Mouse (Mus musculus) liver, embryonic 15.5 days (tissue): ENCODE results near the gene Cyp4f18. TPM values are rescaled to one million over a fixed set of nuclear protein-coding genes. Genes with fewer than 3 reads are reported as not detected.

ENCODE experiments used
- ATAC-seq: fragments of 200-750 bp; cut with Nextera tagmentation; 2 replicates; pipeline ENCODE4 v1.8.0; 2017; ENCODE audit warnings: moderate number of reproducible peaks, mild to moderate bottlenecking, moderate library complexity; ENCODE audit not compliant: insufficient read depth
- H3K27ac ChIP-seq: fragments of 300-500 bp; sonication (generic); replicated peaks from 2 replicates; pipeline ENCODE4 v1.5.1; 2015; ENCODE audit warnings: mild to moderate bottlenecking, inconsistent platforms
- H3K27me3 ChIP-seq: fragments of 300-500 bp; sonication (generic); 2 replicates; pipeline ENCODE4 v1.6.1; 2015; ENCODE audit warnings: mild to moderate bottlenecking, inconsistent platforms
- H3K36me3 ChIP-seq: fragments of 300-500 bp; sonication (generic); replicated peaks from 2 replicates; pipeline ENCODE4 v1.6.1; 2015; ENCODE audit warnings: moderate library complexity, mild to moderate bottlenecking, inconsistent platforms
- H3K4me1 ChIP-seq: fragments of 300-500 bp; sonication (generic); replicated peaks from 2 replicates; pipeline ENCODE4 v1.6.1; 2015; ENCODE audit warnings: inconsistent platforms
- H3K4me2 ChIP-seq: fragments of 300-500 bp; sonication (generic); 2 replicates; pipeline ENCODE4 v1.6.1; 2015; ENCODE audit warnings: moderate library complexity, mild to moderate bottlenecking, inconsistent platforms
- H3K4me3 ChIP-seq: fragments of 300-500 bp; sonication (generic); replicated peaks from 2 replicates; pipeline ENCODE4 v1.5.1; 2015; ENCODE audit warnings: mild to moderate bottlenecking, inconsistent platforms
- H3K9ac ChIP-seq: fragments of 300-500 bp; sonication (generic); 2 replicates; pipeline ENCODE4 v1.6.1; 2015; ENCODE audit warnings: moderate library complexity, mild to moderate bottlenecking, inconsistent platforms
- H3K9me3 ChIP-seq: fragments of 300-500 bp; sonication (generic); replicated peaks from 2 replicates; pipeline ENCODE4 v1.6.1; 2016; ENCODE audit warnings: inconsistent platforms
- WGBS: fragments of 180-500 bp; shearing (Covaris S2); methylation state at CpG from one replicate; pipeline ENCODE4 v1.1.7; 2015; ENCODE audit warnings: mixed read lengths; ENCODE audit not compliant: insufficient replicate concordance; 5-methylcytosine and 5-hydroxymethylcytosine counted together
- polyA plus RNA-seq: library from polyadenylated mRNA; unstranded; fragments of >200 nt; fragmentation: Nextera tagmentation; extraction: Ambion mirVana; gene quantifications from 2 replicates; pipeline ENCODE4 v1.2.1, GENCODE M21; 2015

Cyp4f18 gene
- polyA plus RNA-seq, 1 experiment from 2014 or later = 4.3 TPM

DNA sequence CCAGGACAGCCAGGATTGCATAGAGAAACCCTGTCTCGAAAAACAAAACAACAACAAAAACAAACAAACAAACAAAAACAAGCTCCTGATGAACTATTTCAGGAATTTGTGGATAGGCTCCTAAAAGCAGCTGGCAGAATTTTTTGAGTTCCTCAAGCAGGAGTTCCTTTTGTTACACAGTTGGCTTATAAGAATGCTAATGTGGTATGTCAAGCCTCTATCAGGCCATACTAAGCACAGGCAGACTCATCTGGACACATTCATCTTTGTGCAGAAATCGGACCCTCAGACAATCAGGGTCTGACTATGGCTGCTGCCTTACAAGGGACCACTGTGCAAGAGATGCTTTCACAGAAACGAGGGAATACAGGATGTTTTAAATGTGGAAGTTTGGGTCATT lies 35.2 kb downstream of the Cyp4f18 start:
- Histone ChIP-seq H3K9me3 (no peaks in the 10 kb centered on the region), H3K4me1 (no peaks in the 10 kb centered on the region), H3K4me2 (no peak overlapping the region), H3K36me3 (peaks cover 8% of the 10 kb centered on the region; the same call in 1 of the 2 replicates), H3K9ac (no peak overlapping the region), H3K4me3 (no peak overlapping the region), H3K27me3 (no peaks in the 10 kb centered on the region), H3K27ac (no peak overlapping the region)
- WGBS = 61% methylated on average over 3 of the region's 3 CpGs
- no peak for ATAC-seq

DNA sequence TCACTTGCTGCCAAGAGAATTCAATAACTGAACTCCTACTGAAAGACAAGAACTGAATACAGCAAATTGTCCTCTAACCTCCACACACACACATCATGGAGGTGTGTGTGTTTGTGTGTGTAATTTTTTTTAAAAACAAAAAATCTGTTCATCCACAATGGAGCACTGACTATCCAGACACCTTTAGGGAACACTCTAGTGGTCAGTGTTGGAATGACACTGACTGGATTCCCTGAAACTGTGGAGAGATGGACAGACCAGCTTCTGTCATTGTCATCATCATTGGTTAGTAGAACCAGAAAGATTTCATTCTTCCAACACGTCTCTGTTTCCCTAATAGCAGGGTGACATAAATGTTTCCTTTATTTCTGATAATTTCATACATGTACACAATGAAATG lies 37.5 kb downstream of the Cyp4f18 start:
- H3K36me3 ChIP-seq = peaks cover 31% of the 10 kb centered on the region
- H3K9ac ChIP-seq = no peak overlapping the region
- ATAC-seq = no peak
- no peak overlapping the region for H3K4me3 ChIP-seq
- no peaks in the 10 kb centered on the region for H3K9me3 ChIP-seq
- no peak overlapping the region for H3K4me2 ChIP-seq
- H3K27me3 ChIP-seq = no peaks in the 10 kb centered on the region
- H3K4me1 ChIP-seq = no peaks in the 10 kb centered on the region
- no peak overlapping the region for H3K27ac ChIP-seq
- 49% methylated on average over 1 of the region's 1 CpGs for WGBS

DNA sequence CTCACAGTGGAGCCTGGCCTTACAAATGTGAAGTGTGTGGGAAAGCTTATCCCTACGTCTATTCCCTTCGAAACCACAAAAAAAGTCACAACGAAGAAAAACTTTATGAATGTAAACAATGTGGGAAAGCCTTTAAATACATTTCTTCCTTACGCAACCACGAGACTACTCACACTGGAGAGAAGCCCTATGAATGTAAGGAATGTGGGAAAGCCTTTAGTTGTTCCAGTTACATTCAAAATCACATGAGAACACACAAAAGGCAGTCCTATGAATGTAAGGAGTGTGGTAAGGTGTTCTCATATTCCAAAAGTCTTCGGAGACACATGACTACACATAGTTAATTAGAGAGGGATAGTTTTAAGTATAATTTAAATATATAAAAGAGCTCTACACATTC lies 40.8 kb downstream of the Cyp4f18 start:
- H3K4me3 ChIP-seq = no peak overlapping the region

DNA sequence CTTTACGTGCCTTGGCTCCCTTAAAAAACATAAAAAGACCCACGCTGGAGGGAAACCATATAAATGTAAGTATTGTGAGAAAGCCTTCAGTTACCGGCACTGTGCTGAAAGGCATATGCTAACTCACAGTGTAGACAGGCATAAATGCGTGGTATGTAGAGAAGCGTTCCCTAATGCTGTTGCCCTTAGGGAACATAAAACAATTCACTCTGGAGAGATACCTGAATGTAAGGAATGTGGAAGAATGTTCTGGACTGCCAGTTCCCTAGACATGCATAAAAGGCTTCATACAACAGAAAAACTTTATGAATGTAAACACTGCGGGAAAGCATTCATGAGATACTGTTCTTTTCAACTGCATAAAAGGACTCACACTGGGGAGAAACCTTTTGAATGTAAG lies 41.3 kb downstream of the Cyp4f18 start:
- 89% methylated on average over 6 of the region's 6 CpGs for WGBS
- Histone ChIP-seq H3K27ac (no peak overlapping the region), H3K9ac (no peak overlapping the region), H3K9me3 (0 out of 2 replicates have a peak, but pooled peaks cover 4% of the 10 kb centered on the region), H3K4me1 (no peaks in the 10 kb centered on the region), H3K36me3 (peaks cover 56% of the 10 kb centered on the region), H3K27me3 (no peaks in the 10 kb centered on the region), H3K4me2 (no peak overlapping the region), H3K4me3 (no peak overlapping the region)
- ATAC-seq = no peak

More for the DNA sequence above, 40.8 kb downstream of the Cyp4f18 start:
- H3K27ac ChIP-seq = no peak overlapping the region
- no peak overlapping the region for H3K4me2 ChIP-seq
- no peaks in the 10 kb centered on the region for H3K27me3 ChIP-seq
- 0 out of 2 replicates have a peak, but pooled peaks cover 4% of the 10 kb centered on the region for H3K9me3 ChIP-seq
- H3K9ac ChIP-seq = no peak overlapping the region
- peaks cover 56% of the 10 kb centered on the region for H3K36me3 ChIP-seq
- 85% methylated on average over 6 of the region's 6 CpGs for WGBS
- H3K4me1 ChIP-seq = no peaks in the 10 kb centered on the region
- ATAC-seq = no peak

DNA sequence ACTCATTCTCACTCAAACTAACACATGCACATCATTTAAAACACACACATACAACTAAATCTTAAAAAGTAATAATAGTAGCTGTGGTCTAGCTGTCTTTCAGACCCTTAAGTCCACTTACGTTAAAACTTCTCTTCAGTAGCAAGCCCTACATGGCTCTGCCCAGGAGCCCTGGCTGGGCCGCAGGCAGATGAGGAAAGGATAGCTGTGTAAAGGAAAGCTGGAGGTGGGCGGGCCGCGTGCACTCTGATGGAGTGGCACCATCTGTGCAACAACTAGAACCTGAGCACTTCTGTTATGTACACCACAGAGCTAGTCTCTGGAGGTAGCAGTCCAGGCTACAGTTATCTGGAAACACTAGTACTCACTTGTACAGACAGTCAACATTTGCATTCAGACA lies 42.2 kb downstream of the Cyp4f18 start:
- no peaks in the 10 kb centered on the region for H3K27me3 ChIP-seq
- 88% methylated on average over 5 of the region's 5 CpGs for WGBS

DNA sequence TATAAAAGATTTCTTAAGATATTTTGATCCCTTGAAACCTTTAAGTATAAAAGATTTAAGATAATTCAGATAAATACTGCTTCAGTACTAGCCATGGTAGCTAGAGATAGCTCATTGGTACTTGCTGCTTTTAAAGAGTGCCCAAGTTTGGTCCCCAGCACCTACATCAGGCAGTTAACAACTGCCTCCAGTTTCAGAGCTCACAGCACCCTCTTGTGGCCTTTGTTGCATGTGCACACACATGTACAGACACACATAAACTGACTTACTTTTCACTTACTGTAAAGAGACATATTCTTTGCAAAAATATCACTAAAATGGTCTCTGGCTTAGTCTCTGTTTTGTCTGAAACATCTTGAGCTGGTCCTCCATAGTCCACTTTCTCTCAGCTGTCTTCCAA lies 43.0 kb downstream of the Cyp4f18 start:
- Histone ChIP-seq H3K9ac (no peak overlapping the region), H3K4me2 (no peak overlapping the region), H3K4me3 (no peak overlapping the region), H3K27ac (no peak overlapping the region), H3K4me1 (no peaks in the 10 kb centered on the region), H3K27me3 (no peaks in the 10 kb centered on the region), H3K9me3 (0 out of 2 replicates have a peak, but pooled peaks cover 4% of the 10 kb centered on the region), H3K36me3 (peaks cover 56% of the 10 kb centered on the region)
- no peak for ATAC-seq

More for the DNA sequence above, 42.2 kb downstream of the Cyp4f18 start:
- Histone ChIP-seq H3K9me3 (0 out of 2 replicates have a peak, but pooled peaks cover 4% of the 10 kb centered on the region), H3K4me2 (no peak overlapping the region), H3K9ac (no peak overlapping the region), H3K27ac (no peak overlapping the region), H3K4me3 (no peak overlapping the region), H3K4me1 (no peaks in the 10 kb centered on the region), H3K36me3 (peaks cover 56% of the 10 kb centered on the region)
- ATAC-seq = no peak

DNA sequence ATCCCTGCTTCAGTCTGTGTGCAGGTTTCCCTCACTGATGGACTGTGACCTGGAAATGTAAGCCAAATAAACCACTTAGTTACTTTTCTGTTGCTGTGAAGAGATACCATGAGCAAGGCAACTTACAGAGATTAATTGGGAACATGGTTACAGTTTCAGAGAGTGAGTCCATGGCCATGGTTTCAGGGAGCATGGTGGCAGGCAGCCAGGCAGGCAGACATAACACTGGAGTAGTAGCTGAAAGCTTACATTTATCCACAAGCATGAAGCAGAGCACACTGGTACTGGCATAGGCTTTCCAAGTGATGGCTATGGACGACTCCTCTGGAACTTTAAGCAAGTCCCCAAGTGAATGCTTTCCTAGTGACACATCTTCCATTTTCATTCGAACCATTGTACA lies 44.3 kb downstream of the Cyp4f18 start:
- H3K4me1 ChIP-seq = 0 out of 2 replicates have a peak, but pooled peaks cover 3% of the 10 kb centered on the region
- no peaks in the 10 kb centered on the region for H3K27me3 ChIP-seq
- 0 out of 2 replicates have a peak, but pooled peaks cover 4% of the 10 kb centered on the region for H3K9me3 ChIP-seq
- H3K9ac ChIP-seq = no peak overlapping the region
- no peak overlapping the region for H3K4me2 ChIP-seq
- 62% methylated on average over 2 of the region's 2 CpGs for WGBS
- H3K4me3 ChIP-seq = no peak overlapping the region
- H3K36me3 ChIP-seq = peaks cover 58% of the 10 kb centered on the region
- no peak overlapping the region for H3K27ac ChIP-seq
- no peak for ATAC-seq

DNA sequence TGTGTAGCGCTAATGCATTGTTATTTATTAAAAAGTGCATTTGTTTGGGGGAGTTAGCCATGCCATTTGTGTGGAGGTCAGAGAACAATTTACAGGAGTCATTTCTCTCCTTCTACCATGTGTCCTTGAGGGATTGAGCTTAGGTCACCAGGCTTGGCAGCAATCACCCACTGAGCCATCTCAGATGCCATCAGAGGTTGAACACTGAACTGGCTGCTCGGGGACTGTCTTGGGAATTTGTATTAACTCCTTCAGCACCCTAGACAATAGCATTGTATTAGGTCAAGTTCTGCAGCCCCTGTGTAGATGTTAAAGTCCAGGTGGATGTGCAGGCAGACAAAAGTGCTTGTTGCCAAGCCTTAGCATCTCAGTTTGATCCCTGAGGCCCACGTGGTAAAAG lies 45.4 kb downstream of the Cyp4f18 start:
- Histone ChIP-seq H3K4me1 (peaks cover 3% of the 10 kb centered on the region; the same call in 1 of the 2 replicates), H3K27ac (no peak overlapping the region), H3K9me3 (0 out of 2 replicates have a peak, but pooled peaks cover 4% of the 10 kb centered on the region), H3K36me3 (peaks cover 48% of the 10 kb centered on the region), H3K4me2 (no peak overlapping the region), H3K9ac (no peak overlapping the region), H3K27me3 (no peaks in the 10 kb centered on the region), H3K4me3 (no peak overlapping the region)
- no peak for ATAC-seq
- 74% methylated on average over 3 of the region's 3 CpGs for whole genome bisulfite sequencing

DNA sequence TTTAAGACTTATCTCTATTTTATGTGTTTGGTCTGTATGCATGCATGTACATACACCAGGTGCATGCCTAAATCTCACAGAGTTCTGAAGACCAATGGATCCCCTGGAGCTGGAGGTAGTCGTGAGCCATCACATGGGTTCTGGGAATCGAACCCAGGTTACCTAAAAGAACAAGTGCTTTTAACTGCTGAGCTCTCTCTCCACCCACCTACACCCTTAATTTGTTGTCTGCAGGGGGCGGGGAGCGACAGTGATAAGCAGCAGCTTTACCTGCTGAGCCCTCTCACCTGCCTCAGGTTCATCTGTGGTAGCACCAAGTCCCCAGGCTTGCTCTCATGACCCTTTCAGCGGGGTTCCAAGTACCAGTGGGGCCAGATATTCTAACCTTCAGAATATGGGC lies 47.6 kb downstream of the Cyp4f18 start:
- H3K27me3 ChIP-seq = no peaks in the 10 kb centered on the region
- H3K4me2 ChIP-seq = no peak overlapping the region
- no peak overlapping the region for H3K27ac ChIP-seq
- peaks cover 26% of the 10 kb centered on the region for H3K36me3 ChIP-seq
- no peak for ATAC-seq
- no peak overlapping the region for H3K4me3 ChIP-seq
- 0 out of 2 replicates have a peak, but pooled peaks cover 4% of the 10 kb centered on the region for H3K9me3 ChIP-seq
- WGBS = 75% methylated on average over 5 of the region's 5 CpGs
- no peak overlapping the region for H3K9ac ChIP-seq
- H3K4me1 ChIP-seq = peaks cover 3% of the 10 kb centered on the region; the same call in 1 of the 2 replicates

DNA sequence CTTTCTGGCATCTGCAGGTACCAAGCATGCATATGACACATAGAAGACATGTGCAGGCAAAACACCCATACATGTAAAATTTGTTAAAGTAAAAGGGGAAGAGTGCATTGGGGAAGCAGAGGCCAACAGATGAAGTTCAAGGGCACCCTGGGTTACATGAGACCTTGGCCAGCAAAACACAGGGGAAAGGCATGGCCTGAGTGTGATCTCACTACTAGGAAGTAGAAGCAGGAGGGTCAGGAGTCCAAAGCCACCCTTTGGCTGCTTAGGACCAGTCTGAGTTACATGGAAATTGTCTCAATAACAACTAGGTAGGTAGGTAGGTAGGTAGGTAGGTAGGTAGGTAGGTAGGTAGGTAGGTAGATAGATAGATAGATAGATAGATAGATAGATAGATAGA lies 48.9 kb downstream of the Cyp4f18 start:
- Histone ChIP-seq H3K9ac (no peak overlapping the region), H3K27ac (no peak overlapping the region), H3K36me3 (peaks cover 13% of the 10 kb centered on the region), H3K27me3 (no peaks in the 10 kb centered on the region), H3K4me2 (no peak overlapping the region), H3K4me3 (no peak overlapping the region), H3K9me3 (0 out of 2 replicates have a peak, but pooled peaks cover under 1% of the 10 kb centered on the region), H3K4me1 (peaks cover 3% of the 10 kb centered on the region; the same call in 1 of the 2 replicates)
- no peak for ATAC-seq

DNA sequence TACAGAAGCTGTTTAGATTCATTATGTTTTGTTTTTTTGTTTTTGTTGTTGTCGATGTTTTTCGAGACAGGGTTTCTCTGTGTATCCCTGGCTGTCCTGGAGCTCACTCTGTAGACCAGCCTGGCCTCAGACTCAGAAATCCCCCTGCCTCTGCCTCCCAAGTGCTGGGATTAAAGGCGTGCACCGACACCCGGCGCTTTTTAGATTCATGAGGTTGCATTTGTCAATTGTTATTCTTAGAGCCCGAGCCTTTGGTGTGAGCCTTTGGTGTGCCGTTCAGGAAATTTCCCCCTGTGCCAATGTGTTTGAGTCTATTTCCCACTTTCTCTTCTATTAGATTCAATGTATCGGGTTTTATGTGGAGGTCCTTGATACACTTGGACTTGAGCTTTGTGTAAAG lies 54.8 kb downstream of the Cyp4f18 start:
- WGBS = 88% methylated on average over 9 of the region's 9 CpGs
- peaks cover 7% of the 10 kb centered on the region; the same call in 1 of the 2 replicates for H3K36me3 ChIP-seq
- ATAC-seq = no peak
- no peak overlapping the region for H3K9ac ChIP-seq
- H3K4me1 ChIP-seq = peaks cover 24% of the 10 kb centered on the region
- no peak overlapping the region for H3K27ac ChIP-seq
- H3K27me3 ChIP-seq = no peaks in the 10 kb centered on the region
- no peak overlapping the region for H3K4me2 ChIP-seq
- H3K9me3 ChIP-seq = no peaks in the 10 kb centered on the region
- H3K4me3 ChIP-seq = no peak overlapping the region
